ENCODE assay signal across 7 mouse cellular contexts in the genomic region with DNA sequence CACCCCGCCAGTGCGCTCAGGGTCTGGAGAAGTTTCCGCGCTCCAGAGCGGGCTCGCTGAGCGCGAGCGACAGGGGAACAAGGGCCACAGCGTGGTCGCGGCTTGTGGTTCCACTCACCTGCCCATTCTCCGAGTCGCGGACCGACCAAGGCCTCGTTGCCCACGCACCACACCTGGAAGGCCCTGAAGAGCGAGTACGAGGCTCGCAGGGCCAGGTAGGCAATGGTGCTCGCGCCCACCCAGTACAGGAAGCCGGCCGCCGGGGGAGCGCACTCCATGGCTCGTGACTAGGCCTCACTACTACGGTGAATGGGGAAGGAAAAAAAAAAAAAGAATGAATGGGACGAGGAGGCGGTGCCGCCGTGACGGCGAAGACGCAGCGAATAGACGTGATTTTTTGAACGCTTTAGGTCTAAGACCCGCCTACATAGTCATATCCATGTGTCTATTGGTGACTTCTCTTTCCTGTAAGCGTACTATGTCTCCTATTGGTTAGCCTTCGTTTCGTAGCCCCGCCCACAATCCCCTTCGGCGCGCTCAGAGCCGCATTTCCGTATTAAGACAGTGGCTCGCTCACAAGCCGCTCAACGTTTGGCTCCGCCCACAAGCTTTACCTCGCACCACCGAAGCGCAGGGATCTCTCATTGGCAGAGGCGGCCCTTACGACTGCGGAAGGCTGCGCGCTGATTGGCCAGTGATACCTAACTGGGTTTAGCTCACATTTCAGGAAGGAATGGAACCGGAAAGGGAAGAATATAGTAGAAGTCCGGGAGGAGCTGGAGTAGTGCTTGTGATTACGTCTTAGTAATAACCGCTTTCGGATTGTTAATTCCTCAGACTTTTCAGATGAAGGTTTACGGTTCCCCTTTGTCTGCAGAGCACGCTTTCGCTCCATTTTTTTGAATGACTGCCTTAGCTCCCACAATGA. TPM values are rescaled to one million over a fixed set of nuclear protein-coding genes. Genes with fewer than 3 reads are reported as not detected.
A peak's percentile ranks its signal among the peaks of the same experiment; 100 is the strongest.
DNase-seq lines count a peak whose midpoint lies in the region; ATAC-seq lines count a peak whose summit lies in the region.

A gene (minus strand): TSS at position 373 of the 928 bp plus-strand sequence.

- H3K4me2 ChIP-seq in embryonic facial prominence, embryonic 11.5 days (ENCODE audit: low read depth, low read length): peak within 1 kb of the TSS; percentile 45
- peak within 1 kb of the TSS; percentile 75 for H3K4me2 ChIP-seq in midbrain, embryonic 13.5 days (replicated peaks)

- peak; percentile 99 for DNase-seq in adrenal gland, postnatal 14 days
- peak; percentile 100 for DNase-seq in embryonic facial prominence, embryonic 11.5 days (ENCODE audit: low spot score)
- DNase-seq in kidney, adult 11 months: peak; percentile 100
- DNase-seq in limb, embryonic 10.5 days (ENCODE audit: low spot score): peak; percentile 93
- peak; percentile 93 for DNase-seq in spleen, adult 12 weeks (ENCODE audit: low spot score)

- peak within 1 kb of the TSS; percentile 72 for H3K27ac ChIP-seq in embryonic facial prominence, embryonic 11.5 days (replicated peaks; ENCODE audit: low read depth, low read length)
- H3K27ac ChIP-seq in limb, embryonic 10.5 days: peak within 1 kb of the TSS; percentile 97
- peak within 1 kb of the TSS; percentile 92 for H3K27ac ChIP-seq in midbrain, embryonic 13.5 days

- H3K4me1 ChIP-seq in embryonic facial prominence, embryonic 11.5 days (ENCODE audit: control insufficient read depth, insufficient read depth, low read length): no peaks in the 10 kb centered on the region
- H3K4me1 ChIP-seq in limb, embryonic 10.5 days: peaks cover 12% of the 10 kb centered on the region
- H3K4me1 ChIP-seq in midbrain, embryonic 13.5 days (replicated peaks): peaks cover 37% of the 10 kb centered on the region

- WGBS in embryonic facial prominence, embryonic 11.5 days: under 1% methylated on average over 68 of the region's 69 CpGs
- under 1% methylated on average over 68 of the region's 69 CpGs for WGBS in limb, embryonic 10.5 days
- under 1% methylated on average over 69 of the region's 69 CpGs for WGBS in midbrain, embryonic 13.5 days

- H3K36me3 ChIP-seq in embryonic facial prominence, embryonic 11.5 days (replicated peaks; ENCODE audit: control insufficient read depth, insufficient read depth, low read depth, low read length): no peaks in the 10 kb centered on the region
- peaks cover 8% of the 10 kb centered on the region for H3K36me3 ChIP-seq in limb, embryonic 10.5 days
- H3K36me3 ChIP-seq in midbrain, embryonic 13.5 days: no peaks in the 10 kb centered on the region

- peak within 1 kb of the TSS; percentile 80 for H3K9ac ChIP-seq in embryonic facial prominence, embryonic 11.5 days (replicated peaks; ENCODE audit: low read length)
- H3K9ac ChIP-seq in midbrain, embryonic 13.5 days (replicated peaks): peak within 1 kb of the TSS; percentile 90

- ATAC-seq in embryonic facial prominence, embryonic 11.5 days (replicated peaks; ENCODE audit: insufficient number of reproducible peaks, low FRiP score, low TSS enrichment, low read depth): peak; percentile 100
- ATAC-seq in granulocyte monocyte progenitor cell, adult 5-6 weeks (replicated peaks; ENCODE audit: poor library complexity, severe bottlenecking): peak; percentile 90
- peak; percentile 99 for ATAC-seq in midbrain, embryonic 13.5 days

- no peaks in the 10 kb centered on the region for H3K27me3 ChIP-seq in embryonic facial prominence, embryonic 11.5 days (ENCODE audit: control insufficient read depth, insufficient read depth, low read length)
- H3K27me3 ChIP-seq in limb, embryonic 10.5 days (ENCODE audit: low read depth, poor library complexity, severe bottlenecking): no peaks in the 10 kb centered on the region
- H3K27me3 ChIP-seq in midbrain, embryonic 13.5 days: no peaks in the 10 kb centered on the region

- peak within 1 kb of the TSS; percentile 66 for H3K4me3 ChIP-seq in embryonic facial prominence, embryonic 11.5 days (ENCODE audit: low read depth, low read length)
- H3K4me3 ChIP-seq in limb, embryonic 10.5 days: peak within 1 kb of the TSS; percentile 93
- peak within 1 kb of the TSS; percentile 83 for H3K4me3 ChIP-seq in midbrain, embryonic 13.5 days (replicated peaks)

- H3K9me3 ChIP-seq in embryonic facial prominence, embryonic 11.5 days (replicated peaks; ENCODE audit: control insufficient read depth, low read length): no peaks in the 10 kb centered on the region
- no peaks in the 10 kb centered on the region for H3K9me3 ChIP-seq in limb, embryonic 10.5 days (replicated peaks)
- H3K9me3 ChIP-seq in midbrain, embryonic 13.5 days: no peaks in the 10 kb centered on the region

RNA-seq across cellular contexts. Expression of the gene that starts here (rescaled TPM):
- total RNA-seq in adrenal gland, postnatal 14 days (2021): 169 and 178 TPM in 2 replicates
- polyA plus RNA-seq in embryonic facial prominence, embryonic 11.5 days (2014; fragmentation: Nextera tagmentation; extraction: Ambion mirVana): 126 and 128 TPM in 2 replicates
- 51.7 and 55.3 TPM in 2 replicates for total RNA-seq in granulocyte monocyte progenitor cell, adult 5-6 weeks (2014; fragmentation: Nextera tagmentation)
- 96.1 and 109 TPM in 2 replicates for total RNA-seq in granulocyte monocyte progenitor cell, adult 5-6 weeks (2017)
- 125 and 137 TPM in 2 replicates for polyA plus RNA-seq in limb, embryonic 10.5 days (2016; fragmentation: Nextera tagmentation; extraction: Ambion mirVana)
- polyA plus RNA-seq in midbrain, embryonic 13.5 days (2015; fragmentation: Nextera tagmentation; extraction: Ambion mirVana): 122 and 131 TPM in 2 replicates

Comparison
In these comparisons a context has a peak if more than half of its experiments do, and no peak if none do; other contexts are left out.
1. Peak in every context shown above with its lines: DNase-seq, ATAC-seq, H3K4me3 ChIP-seq and H3K27ac ChIP-seq.